Mouse (Mus musculus): Measurements from ENCODE around the gene Ubl4a.

GRCm38 (mm10) chrX:74408340-74408739 is 35.3 kb upstream of the Ubl4a start:
- TF ChIP-seq CTCF (IDR thresholded peaks at IDR 0.05; ENCODE audit: control insufficient read depth, insufficient read depth, insufficient read length) (no peak), MYOG (IDR thresholded peaks at IDR 0.05; ENCODE audit: control insufficient read depth, extremely low read depth, insufficient read length) (no peak), USF1 (IDR thresholded peaks at IDR 0.05; ENCODE audit: low read depth) (no peak), MAX (IDR thresholded peaks at IDR 0.05) (no peak), CEBPB (IDR thresholded peaks at IDR 0.05; ENCODE audit: low read depth) (no peak), FOSL1 (IDR thresholded peaks at IDR 0.05; ENCODE audit: insufficient read depth, low read length, poor library complexity, severe bottlenecking) (no peak), MYOD1 (IDR thresholded peaks at IDR 0.05; ENCODE audit: control insufficient read depth, insufficient read length, low read depth) (no peak)

All from C2C12 (cell line).